Mouse (Mus musculus) Patski (cell line): ENCODE data around the gene Zbtb46. TPM values are rescaled to one million over a fixed set of nuclear protein-coding genes. Genes with fewer than 3 reads are reported as not detected.

ENCODE experiments used
- ATAC-seq: fragments of 100-300 bp; one replicate; pipeline ENCODE4 v1.8.0; 2021
- CTCF ChIA-PET: fragments of 350-600 bp; sonication (Branson Sonifier 250); formaldehyde crosslinking; loops from one replicate; lab custom pipeline; 2022; ENCODE audit warnings: inconsistent platforms; lab: Charles Lee
- POLR2A ChIA-PET: fragments of 350-600 bp; sonication (Branson Sonifier 250); formaldehyde crosslinking; loops from one replicate; lab custom pipeline; 2022; ENCODE audit warnings: antibody characterized with exemption, inconsistent platforms; lab: Charles Lee
- DNase-seq: peaks from one replicate; pipeline ENCODE4 v3.0.0-alpha.2; 2011; ENCODE audit warnings: low read depth, low spot score
- H3K27me3 ChIP-seq: fragments of 371-371 bp; one replicate; pipeline ENCODE4 v1.5.1; 2021
- CTCF ChIP-seq: fragments of 100-300 bp; IDR thresholded peaks from one replicate; pipeline ENCODE4 v1.5.1; 2021
- in situ Hi-C: fragments of 300-500 bp; cut with MboI; formaldehyde crosslinking; loops from 3 replicates; pipeline ENCODE4 v1.11.1; 2018; ENCODE audit warnings: low pct_unique_long_range_greater_than_20kb, mixed read lengths
- polyA plus RNA-seq: library from polyadenylated mRNA; unstranded; gene quantifications from one replicate; pipeline ENCODE4 v1.2.3, GENCODE M21; 2021

Zbtb46 gene
- polyA plus RNA-seq, 1 experiment from 2014 or later = 9.4 TPM

- ATAC-seq (no peak), DNase-seq (no peak)
- POLR2A ChIA-PET = no interaction called here
- CTCF ChIA-PET = no interaction called here
- no peak for TF ChIP-seq CTCF
- peaks cover 9% of the 10 kb centered on the region for H3K27me3 ChIP-seq
- in situ Hi-C loops = no loop called here
These were observed 11.1 kb upstream of the Zbtb46 start for GRCm38 (mm10) chr2:181470285-181470684.

GRCm38 (mm10) chr2:181465423-181465822, 6.2 kb upstream of the Zbtb46 start:
- ChIA-PET CTCF (interaction anchor here (1.0 to 1.9 kb wide), 2 partner anchors 19 to 80 kb away, joined by 3 to 5 read pairs; no protein-coding TSS in a partner anchor), POLR2A (no interaction called here)
- H3K27me3 ChIP-seq = peaks cover 4% of the 10 kb centered on the region
- DNase-seq = no peak
- in situ Hi-C loops = no loop called here
- no peak for TF ChIP-seq CTCF
- no peak for ATAC-seq

- POLR2A ChIA-PET = interaction anchor here (1.1 kb wide), 1 partner anchor 31 kb away, joined by 3 read pairs; no protein-coding TSS in a partner anchor
- in situ Hi-C loops = no loop called here
- CTCF ChIA-PET = interaction anchor here (1.0 to 1.7 kb wide), 3 partner anchors 9 to 70 kb away, joined by 3 to 4 read pairs (median 3); partner anchors contain the start of gene Tpd52l2
- TF ChIP-seq CTCF = no peak
- ATAC-seq (peak; percentile 63), DNase-seq (peak; percentile 39)
- peaks cover 4% of the 10 kb centered on the region for H3K27me3 ChIP-seq
These were observed 3.9 kb upstream of the Zbtb46 start for GRCm38 (mm10) chr2:181463008-181463738.

- ChIA-PET CTCF (interaction anchor here (1.1 to 1.7 kb wide), 2 partner anchors 9 to 34 kb away, joined by 3 to 4 read pairs; partner anchors contain the start of gene Tpd52l2), POLR2A (interaction anchor here (0.9 to 1.1 kb wide), 2 partner anchors 31 to 34 kb away, joined by 3 to 4 read pairs; partner anchors contain the start of gene Tpd52l2)
- ATAC-seq = no peak
These were observed 3.4 kb upstream of the Zbtb46 start for GRCm38 (mm10) chr2:181462604-181463003.

GRCm38 (mm10) chr2:181461536-181462100, 2.4 kb upstream of the Zbtb46 start:
- no peak for DNase-seq
- in situ Hi-C loops = no loop called here
- ChIA-PET CTCF (no interaction called here), POLR2A (interaction anchor here (0.9 kb wide), 2 partner anchors 14 to 35 kb away, joined by 3 to 4 read pairs; partner anchors contain the start of gene Tpd52l2)
- H3K27me3 ChIP-seq = peaks cover 4% of the 10 kb centered on the region
- no peak for TF ChIP-seq CTCF
- ATAC-seq = no peak

More at GRCm38 (mm10) chr2:181462604-181463003, 3.4 kb upstream of the Zbtb46 start:
- no peak for TF ChIP-seq CTCF
- in situ Hi-C loops = no loop called here
- DNase-seq = no peak
- peaks cover 4% of the 10 kb centered on the region for H3K27me3 ChIP-seq

GRCm38 (mm10) chr2:181459673-181460621, 721 bp upstream of the Zbtb46 start:
- no peak for DNase-seq
- ATAC-seq = peak; percentile 5
- TF ChIP-seq CTCF = no peak
- in situ Hi-C loops = loop anchor here (5.0 kb wide), 1 partner anchor 43 kb away; no protein-coding TSS in a partner anchor
- ChIA-PET CTCF (interaction anchor here (1.1 kb wide), 1 partner anchor 42 kb away, joined by 3 read pairs; no protein-coding TSS in a partner anchor), POLR2A (interaction anchor here (1.2 to 1.7 kb wide), 2 partner anchors 36 to 65 kb away, joined by 3 read pairs; no protein-coding TSS in a partner anchor)
- no peaks in the 10 kb centered on the region for H3K27me3 ChIP-seq

- ChIA-PET POLR2A (interaction anchor here (1.2 to 1.7 kb wide), 2 partner anchors 37 to 63 kb away, joined by 3 read pairs; no protein-coding TSS in a partner anchor), CTCF (interaction anchor here (0.8 kb wide), 1 partner anchor 46 kb away, joined by 3 read pairs; no protein-coding TSS in a partner anchor)
- no peak for DNase-seq
These were observed 644 bp downstream of the Zbtb46 start for GRCm38 (mm10) chr2:181458411-181459152.

GRCm38 (mm10) chr2:181457831-181458230, 1.4 kb downstream of the Zbtb46 start:
- POLR2A ChIA-PET = interaction anchor here (1.7 kb wide), 1 partner anchor 63 kb away, joined by 3 read pairs; no protein-coding TSS in a partner anchor
- no peaks in the 10 kb centered on the region for H3K27me3 ChIP-seq
- ATAC-seq (no peak), DNase-seq (no peak)
- CTCF ChIA-PET = interaction anchor here (0.8 to 1.7 kb wide), 2 partner anchors 16 to 46 kb away, joined by 3 read pairs; no protein-coding TSS in a partner anchor
- in situ Hi-C loops = loop anchor here (5.0 kb wide), 1 partner anchor 41 kb away; no protein-coding TSS in a partner anchor
- TF ChIP-seq CTCF = no peak

More at GRCm38 (mm10) chr2:181458411-181459152, 644 bp downstream of the Zbtb46 start:
- H3K27me3 ChIP-seq = no peaks in the 10 kb centered on the region
- in situ Hi-C loops = loop anchor here (5.0 kb wide), 1 partner anchor 41 kb away; no protein-coding TSS in a partner anchor
- no peak for TF ChIP-seq CTCF
- peak; percentile 6 for ATAC-seq

GRCm38 (mm10) chr2:181455899-181456298, 3.3 kb downstream of the Zbtb46 start:
- CTCF ChIA-PET = interaction anchor here (1.1 to 2.2 kb wide), 4 partner anchors 9 to 63 kb away, joined by 3 to 7 read pairs (median 3); no protein-coding TSS in a partner anchor
- ATAC-seq (no peak), DNase-seq (no peak)
- in situ Hi-C loops = loop anchor here (5.0 kb wide), 1 partner anchor 39 kb away; no protein-coding TSS in a partner anchor
- no peaks in the 10 kb centered on the region for H3K27me3 ChIP-seq
- POLR2A ChIA-PET = no interaction called here
- no peak for TF ChIP-seq CTCF
